Mouse (Mus musculus) olfactory bulb, adult 2 months (tissue): ENCODE data around the gene Ppp6r2.

Experiments used
- CTCF ChIP-seq: fragments of 200-500 bp; IDR thresholded peaks from 2 replicates; pipeline ENCODE4 v1.5.1; 2012; ENCODE audit warnings: low read depth, mild to moderate bottlenecking, low read length, moderate library complexity; ENCODE audit not compliant: insufficient read depth
- POLR2A ChIP-seq: fragments of 200-500 bp; IDR thresholded peaks from 2 replicates; pipeline ENCODE4 v1.6.1; 2012; ENCODE audit warnings: mild to moderate bottlenecking, low read depth, low read length, moderate library complexity; ENCODE audit not compliant: insufficient read depth

- TF ChIP-seq POLR2A (no peak), CTCF (no peak)
Measured at GRCm38 (mm10) chr15:89297695-89298094, 86.3 kb downstream of the Ppp6r2 start.
